8 mouse cellular contexts compared by ENCODE assay signal in the genomic region with DNA sequence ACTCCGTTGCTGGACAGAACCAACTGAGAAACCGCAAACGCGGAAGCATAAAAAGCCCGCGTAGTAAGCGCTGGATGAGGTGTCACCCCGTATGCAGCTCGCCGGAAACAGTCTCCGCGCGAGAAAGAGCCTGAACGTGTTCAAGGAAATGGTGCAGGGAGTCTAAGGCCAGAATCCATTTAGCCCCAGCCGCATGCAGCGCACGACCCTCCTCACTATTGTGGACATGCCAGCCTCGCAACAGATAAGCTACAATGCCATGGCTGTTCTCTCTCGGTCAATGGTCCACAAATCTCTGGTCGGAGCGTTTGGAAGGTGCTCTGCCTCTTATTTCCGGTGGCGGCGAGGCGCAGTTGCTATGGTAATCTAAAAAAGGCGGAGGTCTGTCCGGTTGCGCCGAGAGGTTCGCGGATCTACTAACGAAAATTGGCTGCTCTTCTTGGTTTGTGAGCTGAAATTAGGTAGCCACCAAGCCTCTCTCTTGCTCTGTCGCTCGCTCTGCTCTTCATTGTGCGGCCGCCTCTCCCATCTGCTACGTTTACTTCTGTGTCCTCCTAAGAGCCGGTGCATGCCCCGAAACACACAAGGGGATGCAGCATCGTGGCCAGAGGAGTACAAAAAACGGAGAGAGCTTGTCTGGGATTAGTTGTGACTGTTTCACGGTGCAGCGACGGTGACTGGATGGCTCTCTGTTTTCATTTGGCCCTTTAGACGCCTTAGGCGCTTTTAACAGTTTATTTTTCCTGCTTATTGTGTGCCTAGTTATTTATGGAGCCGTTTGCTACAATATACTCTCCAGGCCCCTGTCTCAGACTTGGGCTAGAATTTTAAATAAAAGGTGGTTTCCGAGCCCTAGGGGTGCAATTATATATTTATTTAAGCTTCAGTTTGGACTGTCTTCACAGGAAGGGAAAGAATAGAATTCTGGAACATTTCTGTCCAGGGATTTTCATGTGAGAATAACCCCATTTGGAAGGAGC. TPM values are rescaled to one million over a fixed set of nuclear protein-coding genes. Genes with fewer than 3 reads are reported as not detected.
DNase-seq lines count a peak whose midpoint lies in the region; ATAC-seq and TF ChIP-seq lines count a peak whose summit lies in the region.

A gene (plus strand): TSS at position 105 of the 980 bp plus-strand sequence.

- peak within 1 kb of the TSS; percentile 61; the same call in 1 of the 2 replicates for H3K27ac ChIP-seq in ES-E14 (ENCODE audit: insufficient read depth, low read depth, low read length, poor library complexity, severe bottlenecking)
- H3K27ac ChIP-seq in forebrain, embryonic 15.5 days (replicated peaks) = peak within 1 kb of the TSS; percentile 95

- H3K9me3 ChIP-seq in ES-E14 (ENCODE audit: control insufficient read depth, insufficient read depth, low read depth, low read length) = no peaks in the 10 kb centered on the region
- H3K9me3 ChIP-seq in forebrain, embryonic 15.5 days = no peaks in the 10 kb centered on the region

- H3K4me2 ChIP-seq in forebrain, embryonic 15.5 days (replicated peaks) = peak within 1 kb of the TSS; percentile 68

- WGBS in forebrain, embryonic 15.5 days = under 1% methylated on average over 48 of the region's 48 CpGs
- under 1% methylated on average over 48 of the region's 48 CpGs for WGBS in lung, adult 2 months

- H3K9ac ChIP-seq in ES-E14 (ENCODE audit: insufficient read depth, low read depth, low read length, poor library complexity, severe bottlenecking) = peak within 1 kb of the TSS; percentile 91
- H3K9ac ChIP-seq in forebrain, embryonic 15.5 days (replicated peaks) = peak within 1 kb of the TSS; percentile 87

- DNase-seq in ES-E14 (ENCODE audit: low read depth, low spot score) = peak; percentile 73
- peak; percentile 83 for DNase-seq in cerebellum, adult 11-12 months
- DNase-seq in heart, postnatal 25 days (ENCODE audit: low spot score) = peak; percentile 58
- peak; percentile 84 to 93 for DNase-seq in layer of hippocampus, adult 18-20 months (ENCODE audit: low spot score in 2 of 2)
- peak; percentile 85 for DNase-seq in lung, adult 2 months
- peak; percentile 56 to 70 for DNase-seq in thymus, adult 18-20 months

- TF ChIP-seq CTCF in lung, adult 2 months (IDR thresholded peaks at IDR 0.05; ENCODE audit: insufficient read depth, low read length) = no peak

- no peaks in the 10 kb centered on the region for H3K27me3 ChIP-seq in forebrain, embryonic 15.5 days

- no peaks in the 10 kb centered on the region for H3K4me1 ChIP-seq in ES-E14 (ENCODE audit: control insufficient read depth in 2 of 2, insufficient read depth in 2 of 2, low read length in 2 of 2, poor library complexity in 1 of 2)
- H3K4me1 ChIP-seq in forebrain, embryonic 15.5 days = peaks cover 11% of the 10 kb centered on the region
- no peaks in the 10 kb centered on the region for H3K4me1 ChIP-seq in lung, adult 2 months (ENCODE audit: control insufficient read depth, insufficient read depth, low read length)

- peak; percentile 29; the same call in 1 of the 2 replicates for TF ChIP-seq POLR2A in lung, adult 2 months (IDR thresholded peaks at IDR 0.05; ENCODE audit: borderline replicate concordance, extremely low read depth, low read depth, low read length)

- in situ Hi-C loops in ES-E14 (cut with MboI; ENCODE audit: low sequenced_read_pairs in 2 of 2, unreplicated experiment in 2 of 2) = no loop called here

- peak within 1 kb of the TSS; percentile 86 to 92 for H3K4me3 ChIP-seq in ES-E14 (ENCODE audit: insufficient read depth in 1 of 2, low read depth in 1 of 2, low read length in 2 of 2, poor library complexity in 1 of 2, severe bottlenecking in 1 of 2)
- H3K4me3 ChIP-seq in forebrain, embryonic 15.5 days = peak within 1 kb of the TSS; percentile 82
- H3K4me3 ChIP-seq in lung, adult 2 months (replicated peaks; ENCODE audit: extremely low read depth, low read depth, low read length) = peak within 1 kb of the TSS; percentile 100

- intact Hi-C loops in heart, postnatal 25 days (cut with DNase I) = no loop called here

- H3K36me3 ChIP-seq in ES-E14 (ENCODE audit: control insufficient read depth, insufficient read depth, low read length, poor library complexity, severe bottlenecking) = no peaks in the 10 kb centered on the region
- no peaks in the 10 kb centered on the region for H3K36me3 ChIP-seq in forebrain, embryonic 15.5 days

- peak; percentile 92 for ATAC-seq in forebrain, embryonic 15.5 days (replicated peaks)
- ATAC-seq in neutrophil, adult 5-6 weeks (ENCODE audit: extremely low read depth, insufficient number of reproducible peaks, low FRiP score, poor library complexity, severe bottlenecking) = peak; percentile 85

TF ChIP-seq in ES-E14, 5 proteins besides CTCF, POLR2A, EP300 and RAD21:
- TF ChIP-seq HCFC1 (IDR thresholded peaks at IDR 0.05; ENCODE audit: borderline replicate concordance, insufficient read depth, low read length) (peak; percentile 69), MAFK (IDR thresholded peaks at IDR 0.05; ENCODE audit: insufficient read depth, low read depth, low read length) (no peak), ZC3H11A (IDR thresholded peaks at IDR 0.05; ENCODE audit: borderline replicate concordance, low read depth, low read length) (no peak), ZNF384 (IDR thresholded peaks at IDR 0.05; ENCODE audit: low read depth, low read length) (no peak)

RNA-seq across cellular contexts. Expression of the gene that starts here (rescaled TPM):
- 5.5 and 12.9 TPM in 2 replicates for total RNA-seq in ES-E14 (2012; rRNA removed)
- polyA plus RNA-seq in forebrain, embryonic 15.5 days (2015; fragmentation: Nextera tagmentation; extraction: Ambion mirVana) = 20.8 and 22.5 TPM in 2 replicates
- 1 to 10 TPM; 1.7 to 3.1 TPM for total RNA-seq in heart, postnatal 25 days (2021)
- 1 to 10 TPM; 6.5 to 7.5 TPM for total RNA-seq in layer of hippocampus, adult 18-20 months (2021)
- polyA plus RNA-seq in lung, adult 2 months (2012; rRNA removed) = 4.0 and 4.9 TPM in 2 replicates
- total RNA-seq in neutrophil, adult 5-6 weeks (2017) = 1.8 and 9.3 TPM in 2 replicates

Comparison
In these comparisons a context has a peak if more than half of its experiments do, and no peak if none do; other contexts are left out.
1. Peak in every context shown above with its lines: DNase-seq, ATAC-seq, H3K4me3 ChIP-seq and H3K27ac ChIP-seq.